Mouse (Mus musculus): Measurements from ENCODE around the gene Brms1.

Brms1 gene

GRCm38 (mm10) chr19:5036577-5036976, 4.6 kb upstream of the Brms1 start:
- in situ Hi-C loops (cut with MboI; ENCODE audit: low pct_unique_long_range_greater_than_20kb in 1 of 2, low sequenced_read_pairs in 2 of 2, unreplicated experiment in 1 of 2) = no loop called here

DNA sequence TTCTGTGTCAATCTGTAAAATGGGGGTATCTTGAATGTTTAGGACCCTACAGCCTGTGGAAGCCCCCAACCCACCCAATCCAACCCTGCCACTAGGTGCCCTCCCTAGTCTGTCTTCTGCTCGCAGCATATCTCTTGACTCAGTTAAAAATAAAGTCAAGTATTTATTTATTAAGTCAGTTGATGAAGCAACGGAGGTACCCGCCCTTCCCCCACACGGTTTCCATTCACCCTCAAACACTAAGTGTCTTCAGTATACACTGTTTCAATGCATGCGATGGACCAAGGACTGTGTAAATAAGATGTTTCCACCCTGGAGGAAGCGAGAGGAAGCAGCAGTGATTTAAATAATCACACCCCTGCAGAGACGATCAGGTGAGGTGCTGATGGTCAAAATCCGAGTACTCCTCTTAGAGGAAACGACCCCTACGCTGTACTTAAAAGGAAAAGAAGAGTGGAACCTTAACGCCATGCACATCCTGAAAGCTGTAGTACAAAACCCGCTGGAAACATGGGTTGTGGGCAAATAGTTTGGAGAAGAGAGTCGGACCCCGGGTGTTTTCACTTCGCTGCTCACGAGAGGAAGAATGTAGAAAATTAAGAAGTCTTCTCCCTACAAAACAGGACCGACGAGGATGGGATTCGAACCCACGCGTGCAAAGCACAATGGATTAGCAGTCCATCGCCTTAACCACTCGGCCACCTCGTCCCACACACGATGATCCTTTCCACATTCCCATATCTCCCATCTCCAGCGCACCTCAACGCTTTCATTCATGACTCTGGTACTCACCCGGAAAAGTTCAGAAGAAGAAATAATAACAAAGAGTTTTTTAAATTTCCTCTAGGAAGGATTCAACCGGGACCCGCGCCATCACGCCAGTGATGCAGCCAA, 3.2 kb upstream of the Brms1 start:
- in situ Hi-C loops (cut with MboI; ENCODE audit: low pct_unique_long_range_greater_than_20kb in 1 of 2, low sequenced_read_pairs in 2 of 2, unreplicated experiment in 1 of 2) = no loop called here

DNA sequence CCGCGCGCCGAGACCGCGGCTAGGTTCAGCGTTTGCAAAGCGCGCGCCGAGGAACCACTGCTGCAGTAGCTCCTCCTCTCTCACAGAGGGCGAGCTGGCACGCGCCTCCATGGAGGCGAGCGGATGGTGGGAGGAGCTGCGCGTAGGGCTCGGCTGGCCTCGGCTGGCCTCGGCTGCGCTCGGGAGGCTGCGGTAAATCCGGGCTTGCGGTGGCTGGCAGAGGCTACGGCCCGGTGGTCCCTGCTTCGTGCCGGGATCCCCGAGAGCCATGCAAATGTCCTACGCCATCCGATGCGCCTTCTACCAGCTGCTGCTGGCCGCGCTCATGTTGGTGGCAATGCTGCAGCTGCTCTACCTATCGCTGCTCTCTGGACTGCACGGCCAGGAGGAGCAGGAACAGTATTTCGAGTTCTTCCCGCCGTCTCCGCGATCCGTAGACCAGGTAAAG, 2.4 kb upstream of the Brms1 start, which contains the start of the genes B4gat1 and AC124502.3:
Gene B4gat1, plus strand, starts transcription at position 118 of the 448 bp plus-strand sequence.
Gene AC124502.3, plus strand, starts transcription at position 183 of the 448 bp plus-strand sequence.
- in situ Hi-C loops (cut with MboI; ENCODE audit: low pct_unique_long_range_greater_than_20kb in 1 of 2, low sequenced_read_pairs in 2 of 2, unreplicated experiment in 1 of 2) = no loop called here

DNA sequence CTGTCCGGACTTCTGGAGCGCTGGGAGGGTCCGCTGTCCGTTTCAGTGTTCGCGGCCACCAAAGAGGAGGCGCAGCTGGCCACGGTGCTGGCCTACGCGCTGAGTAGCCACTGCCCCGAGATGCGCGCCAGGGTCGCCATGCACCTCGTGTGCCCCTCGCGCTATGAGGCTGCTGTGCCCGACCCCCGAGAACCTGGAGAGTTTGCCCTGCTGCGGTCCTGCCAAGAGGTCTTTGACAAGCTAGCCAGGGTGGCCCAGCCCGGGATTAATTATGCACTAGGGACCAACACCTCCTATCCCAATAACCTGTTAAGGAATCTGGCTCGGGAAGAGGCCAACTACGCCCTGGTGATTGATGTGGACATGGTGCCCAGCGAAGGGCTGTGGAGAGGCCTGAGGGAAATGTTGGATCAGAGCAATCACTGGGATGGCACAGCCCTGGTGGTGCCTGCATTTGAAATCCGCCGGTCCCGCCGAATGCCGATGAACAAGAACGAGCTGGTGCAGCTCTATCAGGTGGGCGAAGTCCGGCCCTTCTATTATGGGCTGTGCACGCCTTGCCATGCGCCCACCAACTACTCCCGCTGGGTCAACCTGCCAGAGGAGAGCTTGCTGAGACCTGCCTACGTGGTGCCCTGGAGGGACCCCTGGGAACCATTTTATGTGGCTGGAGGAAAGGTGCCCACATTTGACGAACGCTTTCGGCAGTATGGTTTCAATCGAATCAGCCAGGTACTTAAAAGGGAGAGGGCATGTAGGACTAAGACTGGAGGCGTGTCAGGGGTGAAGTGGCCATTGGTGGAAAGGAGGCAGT, 1.6 kb upstream of the Brms1 start:
- in situ Hi-C loops (cut with MboI; ENCODE audit: low pct_unique_long_range_greater_than_20kb in 1 of 2, low sequenced_read_pairs in 2 of 2, unreplicated experiment in 1 of 2) = no loop called here

DNA sequence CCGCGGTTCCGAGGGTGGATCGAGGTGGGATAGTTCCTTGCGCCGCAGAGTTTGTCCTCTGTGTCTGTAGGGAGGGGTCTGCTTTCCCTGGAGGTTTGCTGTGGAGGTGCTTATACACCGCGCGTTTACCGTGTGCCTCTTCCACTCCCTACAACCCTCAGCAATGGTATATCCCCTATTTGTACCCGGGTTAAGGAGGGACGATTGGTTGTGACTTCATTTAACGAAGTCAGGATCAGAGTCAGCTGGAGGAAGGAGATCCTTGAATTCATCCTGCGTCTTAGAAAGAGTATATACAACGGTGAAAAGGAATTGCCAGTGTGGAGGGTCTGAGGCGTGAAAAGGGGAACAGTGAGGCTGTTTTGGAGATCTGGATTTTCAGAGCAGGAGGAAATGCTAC, 434 bp downstream of the Brms1 start:
- in situ Hi-C loops (cut with MboI; ENCODE audit: low pct_unique_long_range_greater_than_20kb in 1 of 2, low sequenced_read_pairs in 2 of 2, unreplicated experiment in 1 of 2) = no loop called here

- in situ Hi-C loops (cut with MboI; ENCODE audit: low pct_unique_long_range_greater_than_20kb in 1 of 2, low sequenced_read_pairs in 2 of 2, unreplicated experiment in 1 of 2) = no loop called here
Observed at GRCm38 (mm10) chr19:5045531-5045930, 4.4 kb downstream of the Brms1 start.

DNA sequence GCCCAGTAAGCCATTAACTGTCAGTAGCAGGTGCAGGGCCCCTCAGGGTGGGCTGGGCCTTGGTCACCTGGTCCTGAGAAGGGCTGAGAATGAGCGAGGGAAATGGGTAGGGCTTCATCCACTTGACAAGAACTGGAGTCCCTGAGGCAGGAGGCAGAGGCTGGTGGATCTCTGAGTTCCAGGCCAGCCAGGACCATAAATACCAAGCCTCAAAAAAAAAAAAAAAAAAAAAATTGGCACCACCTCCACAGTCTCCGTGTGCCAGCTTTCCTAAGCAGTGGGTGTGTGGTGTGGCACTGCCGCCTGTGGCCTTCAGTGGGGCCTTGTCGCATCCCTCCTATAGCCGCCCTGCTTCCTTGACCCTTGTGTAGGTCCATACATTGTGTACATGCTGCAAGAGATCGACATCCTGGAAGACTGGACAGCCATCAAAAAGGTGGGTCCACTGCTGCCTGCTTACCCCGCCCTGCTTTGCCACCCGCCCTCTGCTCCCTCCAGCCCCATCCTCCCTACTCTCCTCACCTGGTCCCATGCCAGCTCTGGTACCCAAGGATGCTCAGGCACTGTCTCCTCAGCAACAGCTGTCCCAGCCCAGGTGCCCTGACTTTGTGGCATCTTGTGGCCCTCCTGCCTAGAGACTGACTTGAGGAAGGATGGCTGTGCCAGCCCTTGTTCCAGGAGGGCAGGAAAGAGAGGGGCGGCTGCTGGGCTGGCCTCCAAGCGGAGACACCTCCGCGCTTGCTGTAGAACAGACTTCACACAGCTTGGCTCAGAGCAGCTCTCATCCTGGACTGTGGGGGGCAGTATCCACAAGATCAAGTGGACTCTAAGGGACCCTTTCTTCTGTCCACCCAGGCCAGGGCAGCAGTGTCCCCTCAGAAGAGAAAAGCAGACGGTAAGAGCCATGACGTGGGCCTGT, 7.2 kb downstream of the Brms1 start:
- in situ Hi-C loops (cut with MboI; ENCODE audit: low pct_unique_long_range_greater_than_20kb in 1 of 2, low sequenced_read_pairs in 2 of 2, unreplicated experiment in 1 of 2) = no loop called here

DNA sequence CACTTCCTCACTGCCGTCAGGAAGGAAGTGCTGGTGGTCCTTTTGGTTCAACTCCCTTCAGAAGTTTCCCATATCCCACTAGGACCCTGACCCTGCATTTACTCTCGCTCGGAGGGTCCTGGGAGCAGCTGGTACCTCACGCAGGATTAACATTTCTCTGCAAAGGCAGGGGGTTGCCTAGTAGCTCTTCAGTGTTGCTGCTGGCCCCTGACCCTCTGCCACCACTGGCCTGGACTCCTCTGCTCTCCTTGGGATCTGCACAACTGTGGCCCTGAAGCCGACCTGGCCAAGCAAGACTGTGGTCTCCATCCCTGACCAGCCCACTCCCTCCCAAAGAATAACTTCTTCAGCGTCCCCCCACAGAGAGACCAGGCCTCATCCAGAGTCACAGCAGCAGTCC, 8.2 kb downstream of the Brms1 start:
- in situ Hi-C loops (cut with MboI; ENCODE audit: low pct_unique_long_range_greater_than_20kb in 1 of 2, low sequenced_read_pairs in 2 of 2, unreplicated experiment in 1 of 2) = no loop called here

DNA sequence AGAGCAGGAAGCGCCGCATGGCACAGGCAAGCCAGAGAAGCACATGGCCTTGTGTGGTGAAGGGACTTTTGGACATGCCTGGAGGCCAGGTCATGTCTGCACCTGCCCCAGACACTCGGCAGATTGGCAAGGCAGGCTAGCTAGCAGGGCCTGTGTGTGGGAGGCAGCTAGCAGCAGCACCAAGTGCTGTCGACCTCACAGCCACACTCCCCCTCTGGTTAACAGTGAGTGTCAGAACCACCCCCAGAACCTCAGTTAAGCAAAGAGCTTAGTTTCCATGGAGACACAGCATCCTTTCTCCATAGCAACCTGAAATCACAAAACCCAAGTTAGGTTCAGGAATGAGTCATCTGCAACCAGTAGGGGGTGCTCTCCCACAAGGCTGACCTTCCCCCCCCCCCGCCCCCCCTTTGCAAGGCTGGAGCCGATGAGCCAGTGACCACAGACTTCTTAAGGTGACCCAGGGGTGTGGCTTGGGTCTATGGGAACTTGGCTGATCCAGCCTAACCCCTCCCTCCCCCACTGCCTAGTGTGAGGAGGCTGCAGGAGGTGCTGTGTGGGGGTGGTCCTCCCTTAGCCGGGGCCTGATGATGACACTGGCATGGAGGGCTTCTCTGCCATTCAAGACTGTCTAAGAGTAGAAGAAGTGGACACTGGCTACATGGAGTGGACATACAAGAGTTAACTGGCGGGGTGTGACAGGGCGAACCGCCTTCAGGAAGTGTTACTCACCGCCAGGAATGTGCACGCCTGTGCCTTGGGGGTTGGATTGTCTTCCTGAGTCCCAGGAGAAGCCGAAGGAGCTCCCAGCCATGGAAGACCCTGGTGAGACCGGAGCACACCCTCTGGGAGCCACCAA, 9.1 kb downstream of the Brms1 start, which contains the start of gene Rin1:
Gene Rin1, plus strand, starts transcription at position 435 of the 859 bp plus-strand sequence.
- in situ Hi-C loops (cut with MboI; ENCODE audit: low pct_unique_long_range_greater_than_20kb in 1 of 2, low sequenced_read_pairs in 2 of 2, unreplicated experiment in 1 of 2) = no loop called here

DNA sequence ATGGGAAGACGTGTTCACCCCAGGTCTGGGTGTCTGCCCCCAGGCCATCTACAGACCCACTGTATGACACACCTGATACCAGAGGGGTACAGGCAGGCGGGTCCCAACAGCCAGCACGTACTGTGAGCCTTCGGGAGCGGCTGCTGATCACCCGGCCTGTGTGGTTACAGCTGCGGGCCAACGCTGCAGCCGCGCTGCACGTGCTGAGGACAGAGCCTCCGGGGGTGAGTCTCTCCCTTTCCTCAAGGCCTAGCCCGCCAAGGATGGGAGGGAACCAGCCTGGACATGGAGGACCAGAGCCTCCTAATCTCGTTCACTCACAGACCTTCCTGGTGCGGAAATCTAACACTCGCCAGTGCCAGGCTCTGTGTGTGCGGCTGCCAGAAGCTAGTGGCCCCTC, 9.9 kb downstream of the Brms1 start:
- in situ Hi-C loops (cut with MboI; ENCODE audit: low pct_unique_long_range_greater_than_20kb in 1 of 2, low sequenced_read_pairs in 2 of 2, unreplicated experiment in 1 of 2) = no loop called here

- in situ Hi-C loops (cut with MboI; ENCODE audit: low pct_unique_long_range_greater_than_20kb in 1 of 2, low sequenced_read_pairs in 2 of 2, unreplicated experiment in 1 of 2) = no loop called here
Observed at GRCm38 (mm10) chr19:5051515-5051914, 10.4 kb downstream of the Brms1 start.

DNA sequence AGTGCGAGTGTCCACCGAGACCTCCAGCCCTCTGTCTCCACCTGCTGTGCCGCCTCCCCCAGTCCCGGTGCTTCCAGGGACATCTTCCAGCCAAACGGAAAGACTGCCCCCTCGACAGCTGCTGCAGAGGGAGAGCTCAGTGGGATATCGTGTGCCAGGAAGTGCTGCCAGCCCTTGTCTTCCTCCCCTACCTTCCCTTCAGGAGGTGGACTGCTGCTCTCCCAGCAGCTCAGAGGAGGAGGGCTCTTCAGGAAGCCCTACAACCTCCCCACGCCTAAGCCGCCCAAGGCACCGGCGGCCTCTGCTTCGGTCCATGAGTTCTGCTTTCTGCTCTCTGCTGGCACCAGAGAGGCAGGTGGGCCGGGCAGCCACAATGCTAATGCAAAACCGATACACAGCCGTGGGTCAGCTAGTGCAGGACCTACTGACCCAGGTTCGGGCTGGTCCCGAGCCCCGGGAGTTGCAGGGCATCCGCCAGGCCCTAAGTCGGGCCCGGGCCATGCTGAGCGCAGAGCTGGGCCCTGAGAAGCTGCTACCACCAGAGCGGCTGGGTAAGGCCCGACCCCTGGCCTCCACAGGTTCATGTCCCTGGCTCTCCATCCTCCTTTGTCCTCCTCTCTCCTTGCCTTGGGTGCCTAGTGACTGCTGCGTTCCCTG, 11.1 kb downstream of the Brms1 start:
- in situ Hi-C loops (cut with MboI; ENCODE audit: low pct_unique_long_range_greater_than_20kb in 1 of 2, low sequenced_read_pairs in 2 of 2, unreplicated experiment in 1 of 2) = no loop called here

DNA sequence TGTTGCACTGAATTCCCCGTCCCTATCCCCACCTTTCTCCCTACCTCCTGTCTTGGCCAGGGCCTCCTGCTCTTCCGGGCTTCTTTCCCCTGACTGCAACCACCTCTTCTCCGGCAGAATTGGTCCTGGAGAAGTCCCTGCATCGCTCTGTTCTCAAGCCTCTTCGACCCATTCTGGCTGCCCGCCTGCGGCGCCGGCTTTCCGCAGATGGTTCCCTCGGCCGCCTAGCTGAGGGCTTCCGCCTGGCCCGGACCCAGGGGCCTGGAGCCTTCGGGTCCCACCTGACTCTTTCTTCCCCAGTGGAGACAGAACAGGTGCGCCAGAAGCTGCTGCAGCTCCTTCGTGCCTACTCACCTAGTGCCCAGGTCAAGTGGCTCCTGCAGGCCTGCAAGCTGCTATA, 11.7 kb downstream of the Brms1 start:
- in situ Hi-C loops (cut with MboI; ENCODE audit: low pct_unique_long_range_greater_than_20kb in 1 of 2, low sequenced_read_pairs in 2 of 2, unreplicated experiment in 1 of 2) = no loop called here

DNA sequence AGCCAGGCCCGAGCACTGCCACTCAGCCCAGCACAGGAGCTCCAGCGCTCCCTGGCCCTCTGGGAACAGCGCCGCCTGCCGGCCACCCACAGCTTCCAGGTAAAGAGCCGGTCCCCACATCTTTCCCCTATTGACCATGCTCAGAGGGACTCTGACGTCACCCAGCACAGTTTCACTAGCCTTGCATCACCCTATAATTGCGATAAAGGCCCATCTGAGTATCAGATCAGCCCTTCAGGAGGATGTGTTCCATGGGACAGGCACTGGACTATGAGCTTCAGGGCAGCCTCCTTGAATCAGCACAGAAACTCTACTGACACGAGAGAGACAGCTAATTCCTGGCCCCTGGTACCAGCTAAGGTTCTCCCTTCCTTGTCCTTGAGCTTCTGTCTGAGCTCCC, 12.8 kb downstream of the Brms1 start:
- in situ Hi-C loops (cut with MboI; ENCODE audit: low pct_unique_long_range_greater_than_20kb in 1 of 2, low sequenced_read_pairs in 2 of 2, unreplicated experiment in 1 of 2) = no loop called here

DNA sequence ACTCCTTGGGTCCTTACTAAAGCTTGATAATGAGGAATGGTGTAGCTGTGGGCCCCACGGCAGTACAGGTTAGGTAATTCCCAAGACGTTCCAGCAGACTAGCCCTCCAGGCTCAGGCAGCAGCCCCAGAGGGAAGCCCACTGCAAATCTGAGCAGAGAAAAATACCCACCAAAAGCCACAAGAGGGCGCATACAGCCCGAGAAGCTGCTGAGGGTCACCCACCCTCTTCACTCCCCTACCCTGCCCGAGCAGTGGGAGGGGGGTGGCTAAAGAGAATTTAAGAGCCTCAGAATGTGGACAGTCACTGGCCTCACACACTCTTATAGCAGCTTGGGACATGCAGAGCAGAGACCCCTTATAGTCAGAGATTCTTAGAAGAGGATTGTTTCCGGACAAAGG, 15.1 kb downstream of the Brms1 start:
- in situ Hi-C loops (cut with MboI; ENCODE audit: low pct_unique_long_range_greater_than_20kb in 1 of 2, low sequenced_read_pairs in 2 of 2, unreplicated experiment in 1 of 2) = no loop called here

- in situ Hi-C loops (cut with MboI; ENCODE audit: low pct_unique_long_range_greater_than_20kb in 1 of 2, low sequenced_read_pairs in 2 of 2, unreplicated experiment in 1 of 2) = no loop called here
Observed at GRCm38 (mm10) chr19:5057876-5058775, 17.0 kb downstream of the Brms1 start.
